Mouse (Mus musculus): ENCODE measurements at regions not wholly inside any gene's neighbourhood (a gene's known extent, or its start where the extent isn't known, plus 50 kb on each side); places are given as distances from the start of the nearest gene placed in this dataset.
"Not testable (repeated sequence)": the region's sequence is repeated elsewhere in the genome, so short reads cannot be mapped to it uniquely, and the experiment has no call there.

- no peaks in the 10 kb centered on the region for H3K36me3 ChIP-seq (ENCODE audit: insufficient read depth, low read length)
- H3K4me2 ChIP-seq (ENCODE audit: low read depth, low read length), result no peak overlapping the region
- H3K27ac ChIP-seq, result no peak overlapping the region
- no peaks in the 10 kb centered on the region for H3K9me3 ChIP-seq (ENCODE audit: low read length)
- H3K9ac ChIP-seq (replicated peaks; ENCODE audit: low read length), result no peak overlapping the region
- no peak for ATAC-seq
- no peaks in the 10 kb centered on the region for H3K4me1 ChIP-seq (ENCODE audit: insufficient read depth, low read length)
- H3K27me3 ChIP-seq (ENCODE audit: insufficient read depth, low read length), result no peaks in the 10 kb centered on the region
- 81% methylated on average over 1 of the region's 1 CpGs for WGBS
- no peak for TF ChIP-seq CTCF (IDR thresholded peaks at IDR 0.05; ENCODE audit: low read depth)
- no peak overlapping the region for H3K4me3 ChIP-seq (ENCODE audit: low read length)
- no peak for DNase-seq (ENCODE audit: low spot score)
These were observed 128.1 kb upstream of the Pcsk5 start for GRCm38 (mm10) chr19:17965566-17965965.

DNA sequence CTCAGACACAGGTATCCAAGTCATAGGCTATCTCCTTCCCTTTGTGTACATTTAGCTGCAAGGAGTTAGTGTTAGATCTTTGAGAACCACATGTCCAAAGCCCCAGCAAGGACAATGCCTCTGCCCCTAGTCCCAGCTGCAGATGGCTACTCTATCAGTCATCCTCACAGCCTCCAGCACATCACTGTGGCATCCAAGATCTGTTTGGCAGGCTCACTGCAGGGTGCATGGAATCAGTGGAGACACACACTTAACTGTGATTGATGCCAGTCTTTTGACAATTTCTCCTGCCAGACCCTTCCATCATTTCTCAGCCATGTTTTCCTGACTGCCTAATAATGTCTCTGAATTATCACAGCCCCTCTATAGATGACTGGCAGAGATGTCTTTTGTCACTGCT, 121.0 kb upstream of the Pcsk5 start:
- no peak overlapping the region for H3K4me2 ChIP-seq (ENCODE audit: low read depth, low read length)
- H3K27me3 ChIP-seq (ENCODE audit: insufficient read depth, low read length), result no peaks in the 10 kb centered on the region
- ATAC-seq (peak; percentile 55; the same call in 1 of the 2 replicates), DNase-seq (ENCODE audit: low spot score) (peak; percentile 52)
- no peaks in the 10 kb centered on the region for H3K36me3 ChIP-seq (ENCODE audit: insufficient read depth, low read length)
- TF ChIP-seq CTCF (IDR thresholded peaks at IDR 0.05; ENCODE audit: low read depth), result no peak
- no peak overlapping the region for H3K9ac ChIP-seq (replicated peaks; ENCODE audit: low read length)
- no peak overlapping the region for H3K27ac ChIP-seq
- no peaks in the 10 kb centered on the region for H3K4me1 ChIP-seq (ENCODE audit: insufficient read depth, low read length)
- H3K9me3 ChIP-seq (ENCODE audit: low read length), result no peaks in the 10 kb centered on the region
- H3K4me3 ChIP-seq (ENCODE audit: low read length), result no peak overlapping the region

- Histone ChIP-seq H3K27ac (no peak overlapping the region), H3K4me2 (ENCODE audit: low read depth, low read length) (no peak overlapping the region), H3K9me3 (ENCODE audit: low read length) (no peaks in the 10 kb centered on the region), H3K9ac (replicated peaks; ENCODE audit: low read length) (no peak overlapping the region), H3K27me3 (ENCODE audit: insufficient read depth, low read length) (no peaks in the 10 kb centered on the region), H3K4me1 (ENCODE audit: insufficient read depth, low read length) (no peaks in the 10 kb centered on the region), H3K36me3 (ENCODE audit: insufficient read depth, low read length) (no peaks in the 10 kb centered on the region), H3K4me3 (ENCODE audit: low read length) (no peak overlapping the region)
- ATAC-seq, result no peak
- no peak for DNase-seq (ENCODE audit: low spot score)
- WGBS, result 64% methylated on average over 4 of the region's 4 CpGs
- no peak for TF ChIP-seq CTCF (IDR thresholded peaks at IDR 0.05; ENCODE audit: low read depth)
These were observed 95.2 kb upstream of the Pcsk5 start for GRCm38 (mm10) chr19:17932665-17933064.

DNA sequence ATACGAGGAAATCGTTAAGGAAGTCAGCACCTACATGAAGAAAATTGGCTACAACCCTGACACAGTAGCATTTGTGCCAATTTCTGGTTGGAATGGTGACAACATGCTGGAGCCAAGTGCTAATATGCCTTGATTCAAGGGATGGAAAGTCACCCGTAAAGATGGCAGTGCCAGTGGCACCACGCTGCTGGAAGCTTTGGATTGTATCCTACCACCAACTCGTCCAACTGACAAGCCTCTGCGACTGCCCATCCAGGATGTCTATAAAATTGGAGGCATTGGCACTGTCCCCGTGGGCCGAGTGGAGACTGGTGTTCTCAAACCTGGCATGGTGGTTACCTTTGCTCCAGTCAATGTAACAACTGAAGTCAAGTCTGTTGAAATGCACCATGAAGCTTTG, 89.7 kb upstream of the Pcsk5 start:
- H3K9me3 ChIP-seq (ENCODE audit: low read length); H3K4me1 ChIP-seq (ENCODE audit: insufficient read depth, low read length); H3K36me3 ChIP-seq (ENCODE audit: insufficient read depth, low read length); ATAC-seq; DNase-seq (ENCODE audit: low spot score); H3K27ac ChIP-seq; H3K4me2 ChIP-seq (ENCODE audit: low read depth, low read length); H3K27me3 ChIP-seq (ENCODE audit: insufficient read depth, low read length); H3K4me3 ChIP-seq (ENCODE audit: low read length); H3K9ac ChIP-seq (replicated peaks; ENCODE audit: low read length): not testable (repeated sequence)
- WGBS, result 72% methylated on average over 8 of the region's 8 CpGs

GRCm38 (mm10) chr19:17907579-17907978, 70.1 kb upstream of the Pcsk5 start:
- WGBS, result 63% methylated on average over 1 of the region's 1 CpGs
- no peak for DNase-seq (ENCODE audit: low spot score)
- ATAC-seq, result no peak

DNA sequence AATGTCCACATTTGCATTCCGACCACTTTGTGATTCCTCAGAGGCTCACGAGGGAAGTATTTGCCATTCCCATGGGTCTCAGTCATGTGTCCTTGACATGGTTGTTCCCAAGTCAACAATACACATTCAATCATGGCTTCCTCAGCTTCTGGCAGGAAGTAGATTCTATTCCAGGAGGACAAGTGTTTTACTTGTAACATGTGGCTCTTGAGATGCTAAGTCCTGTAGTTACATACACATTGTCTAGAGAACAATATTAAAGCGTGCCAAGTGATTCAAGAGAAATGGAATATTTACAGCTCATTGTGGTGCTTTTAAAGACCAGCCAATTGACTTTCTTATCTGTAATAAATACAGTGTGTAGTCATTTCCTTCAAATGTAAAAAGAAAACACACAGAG, 66.7 kb upstream of the Pcsk5 start:
- ATAC-seq (no peak), DNase-seq (ENCODE audit: low spot score) (no peak)
- Histone ChIP-seq H3K36me3 (ENCODE audit: insufficient read depth, low read length) (no peaks in the 10 kb centered on the region), H3K4me3 (ENCODE audit: low read length) (no peak overlapping the region), H3K9ac (replicated peaks; ENCODE audit: low read length) (no peak overlapping the region), H3K27ac (no peak overlapping the region), H3K4me1 (ENCODE audit: insufficient read depth, low read length) (no peaks in the 10 kb centered on the region), H3K4me2 (ENCODE audit: low read depth, low read length) (no peak overlapping the region), H3K27me3 (ENCODE audit: insufficient read depth, low read length) (no peaks in the 10 kb centered on the region), H3K9me3 (ENCODE audit: low read length) (no peaks in the 10 kb centered on the region)
- 82% methylated on average over 3 of the region's 3 CpGs for WGBS
- no peak for TF ChIP-seq CTCF (IDR thresholded peaks at IDR 0.05; ENCODE audit: low read depth)

More at GRCm38 (mm10) chr19:17907579-17907978, 70.1 kb upstream of the Pcsk5 start:
- TF ChIP-seq CTCF (IDR thresholded peaks at IDR 0.05; ENCODE audit: low read depth), result no peak
- H3K4me2 ChIP-seq (ENCODE audit: low read depth, low read length), result no peak overlapping the region
- no peak overlapping the region for H3K9ac ChIP-seq (replicated peaks; ENCODE audit: low read length)
- no peaks in the 10 kb centered on the region for H3K36me3 ChIP-seq (ENCODE audit: insufficient read depth, low read length)
- no peak overlapping the region for H3K4me3 ChIP-seq (ENCODE audit: low read length)
- no peaks in the 10 kb centered on the region for H3K27me3 ChIP-seq (ENCODE audit: insufficient read depth, low read length)
- H3K27ac ChIP-seq, result no peak overlapping the region
- no peaks in the 10 kb centered on the region for H3K9me3 ChIP-seq (ENCODE audit: low read length)
- no peaks in the 10 kb centered on the region for H3K4me1 ChIP-seq (ENCODE audit: insufficient read depth, low read length)

DNA sequence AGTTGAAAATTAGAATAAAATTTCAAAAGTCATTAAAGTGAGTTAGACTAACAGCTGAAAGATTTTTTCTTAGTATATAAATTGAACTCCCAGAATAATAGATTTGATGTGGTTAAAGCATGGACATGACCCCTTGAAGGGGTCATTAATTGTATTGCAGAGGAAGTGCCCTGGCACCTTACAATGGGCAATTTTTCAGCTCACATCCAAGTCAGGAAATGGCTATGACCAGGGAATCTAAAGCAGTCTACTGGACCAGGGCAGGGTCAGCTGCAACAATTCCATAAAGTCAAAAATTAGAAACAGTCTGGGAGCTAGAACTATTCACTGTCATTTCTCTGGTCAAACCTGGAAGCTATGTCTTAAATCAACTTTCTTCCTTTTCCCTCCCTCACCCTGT, 55.2 kb upstream of the Pcsk5 start:
- no peaks in the 10 kb centered on the region for H3K27me3 ChIP-seq (ENCODE audit: insufficient read depth, low read length)
- no peak for TF ChIP-seq CTCF (IDR thresholded peaks at IDR 0.05; ENCODE audit: low read depth)
- H3K4me3 ChIP-seq (ENCODE audit: low read length), result no peak overlapping the region
- H3K4me2 ChIP-seq (ENCODE audit: low read depth, low read length), result no peak overlapping the region
- no peaks in the 10 kb centered on the region for H3K9me3 ChIP-seq (ENCODE audit: low read length)
- DNase-seq (ENCODE audit: low spot score) (no peak), ATAC-seq (no peak)
- no peaks in the 10 kb centered on the region for H3K4me1 ChIP-seq (ENCODE audit: insufficient read depth, low read length)
- no peak overlapping the region for H3K9ac ChIP-seq (replicated peaks; ENCODE audit: low read length)
- no peak overlapping the region for H3K27ac ChIP-seq
- no peaks in the 10 kb centered on the region for H3K36me3 ChIP-seq (ENCODE audit: insufficient read depth, low read length)

Small RNAs in the stretch of these regions (microRNA-seq; reads per million reads assigned to microRNA genes)
- 0 reads per million in 2 experiments for gene Gm23061
